Mouse (Mus musculus) liver, adult 2 months (tissue): ENCODE data around the gene Smndc1.

Experiments used
- CTCF ChIP-seq: fragments of 200-500 bp; IDR thresholded peaks from 2 replicates; pipeline ENCODE4 v1.5.1; 2011; ENCODE audit warnings: low read depth, low read length, control low read depth
- POLR2A ChIP-seq: fragments of 200-500 bp; IDR thresholded peaks from 2 replicates; pipeline ENCODE4 v1.6.1; 2011; ENCODE audit warnings: low read length, control low read depth; ENCODE audit not compliant: insufficient read depth; ENCODE audit errors: extremely low read depth

DNA sequence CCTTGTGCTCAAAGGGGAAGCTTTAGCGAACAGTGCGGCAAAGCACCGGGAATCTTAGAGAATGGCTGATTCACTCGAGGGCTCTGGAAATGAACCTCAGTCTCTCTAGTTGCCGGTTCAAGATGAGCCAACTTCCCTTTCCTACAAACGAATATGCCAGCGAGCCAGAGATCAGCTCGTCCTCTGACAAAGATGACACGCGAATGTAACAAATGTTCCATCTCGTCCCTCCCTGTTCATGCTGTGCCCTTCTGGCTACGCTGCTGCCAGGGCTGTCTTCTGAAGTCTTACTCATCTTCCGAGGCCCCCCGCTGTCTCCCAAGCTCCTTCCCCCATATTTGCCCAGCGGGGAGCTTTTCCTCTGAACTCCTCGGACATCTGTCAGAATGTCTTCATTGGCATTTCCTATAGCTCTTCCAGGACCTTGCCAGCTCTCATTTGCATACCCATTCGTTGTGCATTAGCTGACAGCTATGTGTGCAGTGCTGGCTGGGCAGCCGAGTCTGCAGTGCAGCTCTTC is 14.5 kb upstream of the Smndc1 start:
- TF ChIP-seq CTCF = no peak
- no peak for TF ChIP-seq POLR2A
